Mouse (Mus musculus) heart, postnatal 14 days (tissue): ENCODE results near the gene Dmac2. TPM values are rescaled to one million over a fixed set of nuclear protein-coding genes. Genes with fewer than 3 reads are reported as not detected.

Experiments used
- total RNA-seq, 2 experiments: library from RNA; stranded (reverse); gene quantifications; 2 replicates each; pipeline ENCODE4 v1.2.3; 2021

Dmac2 gene
- total RNA-seq, 2 experiments from 2014 or later = 55.5 to 60.6 TPM

Other genes with a start within 250 kb of the Dmac2 start
- gene Cnfn, start 249.7 kb upstream of the Dmac2 start, total RNA-seq = not detected
- 10 to 100 TPM; 43.2 to 55.0 TPM for gene Lipe, start 220.7 kb upstream of the Dmac2 start, total RNA-seq
- not detected for gene Cxcl17, start 206.5 kb upstream of the Dmac2 start, total RNA-seq
- 10 to 100 TPM; 14.3 to 17.4 TPM for gene Ceacam1, start 141.8 kb upstream of the Dmac2 start, total RNA-seq
- 1 to 10 TPM; 1.9 to 2.0 TPM for gene Ceacam2, start 79.6 kb upstream of the Dmac2 start, total RNA-seq
- under 1 TPM in 1 of 2 experiments, not detected in 1; 0.53 TPM for gene Erich4, start 3.5 kb upstream of the Dmac2 start, total RNA-seq
- gene B3gnt8, start 7.2 kb downstream of the Dmac2 start, total RNA-seq = 1 to 10 TPM; 4.9 to 5.8 TPM
- gene Bckdha, start 39.6 kb downstream of the Dmac2 start, total RNA-seq = 100 to 1,000 TPM; 132 to 146 TPM
- 10 to 100 TPM; 16.9 to 17.2 TPM for gene Exosc5, start 39.8 kb downstream of the Dmac2 start, total RNA-seq
- gene Tmem91, start 55.8 kb downstream of the Dmac2 start, total RNA-seq = under 1 TPM in 1 of 2 experiments, not detected in 1; 0.37 TPM
- gene B9d2, start 61.4 kb downstream of the Dmac2 start, total RNA-seq = 10 to 100 TPM; 11.0 to 11.3 TPM
- 10 to 100 TPM; 31.7 to 36.1 TPM for gene Tgfb1, start 67.6 kb downstream of the Dmac2 start, total RNA-seq
- gene Ccdc97, start 99.7 kb downstream of the Dmac2 start, total RNA-seq = 10 to 100 TPM; 47.0 to 50.7 TPM
- 10 to 100 TPM; 88.8 to 89.0 TPM for gene Hnrnpul1, start 135.3 kb downstream of the Dmac2 start, total RNA-seq
- gene Axl, start 169.3 kb downstream of the Dmac2 start, total RNA-seq = 100 to 1,000 TPM in 1 of 2 experiments, 10 to 100 TPM in 1; 94.3 to 122 TPM
- gene Cyp2s1, start 197.5 kb downstream of the Dmac2 start, total RNA-seq = 1 to 10 TPM; 5.4 to 6.1 TPM